Comparison of ENCODE assay signal across 9 mouse cellular contexts in the genomic region with DNA sequence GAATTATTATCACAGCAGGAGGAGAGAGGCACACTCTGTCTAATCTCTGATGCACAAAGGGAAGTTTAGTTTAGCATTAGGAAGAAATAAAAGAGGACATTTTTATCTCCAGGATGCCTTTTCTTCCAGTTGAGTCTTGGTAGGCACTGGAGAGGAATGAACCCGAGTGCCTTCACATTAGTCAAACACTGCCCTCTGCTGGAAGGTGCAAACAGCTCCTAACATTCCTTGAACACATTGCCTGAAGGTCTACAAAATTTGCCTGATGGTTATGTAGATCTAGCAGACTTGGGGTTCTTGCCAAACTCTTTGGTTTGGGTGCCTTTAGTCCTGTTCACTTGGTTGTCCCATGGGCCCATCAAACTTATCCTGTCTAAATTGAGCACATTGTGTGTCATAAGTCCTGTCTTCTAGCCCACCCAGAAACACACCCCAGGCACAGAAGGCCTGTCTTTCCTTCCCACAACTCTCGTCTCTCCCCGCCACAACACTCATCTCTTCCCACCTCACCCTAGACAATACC.
DNase-seq lines count a peak whose midpoint lies in the region; ATAC-seq lines count a peak whose summit lies in the region.
"Had no signal": no experiment of that assay in that cellular context is flagged by ENCODE, and none has a peak within 500 bp of the region (broad histone marks: within the 10 kb centered on the region; RNA-seq: fewer than 3 reads in every experiment).

No protein-coding gene starts in this region.

- no peak for ATAC-seq in hindbrain, embryonic 12.5 days (ENCODE audit: low FRiP score)

- H3K4me2 ChIP-seq in hindbrain, embryonic 12.5 days (replicated peaks) = no peak overlapping the region
- H3K4me2 ChIP-seq: neural tube, embryonic 13.5 days had no signal

- H3K9me3 ChIP-seq in heart, embryonic 10.5 days = no peaks in the 10 kb centered on the region
- H3K9me3 ChIP-seq in hindbrain, embryonic 12.5 days (replicated peaks) = no peaks in the 10 kb centered on the region
- H3K9me3 ChIP-seq: neural tube, embryonic 13.5 days had no signal

- DNase-seq in heart, adult 11 months = peak; percentile 90
- no peak for DNase-seq in heart, embryonic 10.5 days (ENCODE audit: low spot score)
- peak; percentile 31 for DNase-seq in CD4-positive helper T cell, adult 2 months (ENCODE audit: low read depth, low spot score)
- peak; percentile 70 for DNase-seq in adrenal gland, postnatal 14 days
- peak; percentile 69 to 79 for DNase-seq in kidney, postnatal 25 days
- DNase-seq in thymus, postnatal 25 days = peak; percentile 44
- DNase-seq in cerebellum, adult 8-10 months = no peak

- no peak overlapping the region for H3K4me3 ChIP-seq in heart, embryonic 10.5 days
- H3K4me3 ChIP-seq in hindbrain, embryonic 12.5 days = no peak overlapping the region
- H3K4me3 ChIP-seq: neural tube, embryonic 13.5 days had no signal

- no peak overlapping the region for H3K27ac ChIP-seq in heart, embryonic 10.5 days
- H3K27ac ChIP-seq in hindbrain, embryonic 12.5 days = no peak overlapping the region
- H3K27ac ChIP-seq: neural tube, embryonic 13.5 days had no signal

- H3K9ac ChIP-seq in hindbrain, embryonic 12.5 days = no peak overlapping the region
- H3K9ac ChIP-seq: neural tube, embryonic 13.5 days had no signal

- 69% methylated on average over 3 of the region's 3 CpGs for WGBS in heart, embryonic 10.5 days
- 76% methylated on average over 3 of the region's 3 CpGs for WGBS in hindbrain, embryonic 12.5 days

- no peaks in the 10 kb centered on the region for H3K27me3 ChIP-seq in heart, embryonic 10.5 days (ENCODE audit: insufficient read depth, poor library complexity, severe bottlenecking)
- no peaks in the 10 kb centered on the region for H3K27me3 ChIP-seq in hindbrain, embryonic 12.5 days
- H3K27me3 ChIP-seq: neural tube, embryonic 13.5 days had no signal

- no peaks in the 10 kb centered on the region for H3K36me3 ChIP-seq in heart, embryonic 10.5 days
- no peaks in the 10 kb centered on the region for H3K36me3 ChIP-seq in hindbrain, embryonic 12.5 days
- H3K36me3 ChIP-seq: neural tube, embryonic 13.5 days had no signal

- H3K4me1 ChIP-seq in heart, embryonic 10.5 days = no peaks in the 10 kb centered on the region
- H3K4me1 ChIP-seq in hindbrain, embryonic 12.5 days = no peaks in the 10 kb centered on the region
- H3K4me1 ChIP-seq: neural tube, embryonic 13.5 days had no signal

Comparison
In these comparisons a context has a peak if more than half of its experiments do, and no peak if none do; other contexts are left out.
1. DNase-seq: peak in heart, adult 11 months (single experiment), CD4-positive helper T cell, adult 2 months (single experiment), adrenal gland, postnatal 14 days (single experiment), kidney, postnatal 25 days (2 of 2) and thymus, postnatal 25 days (single experiment); none in heart, embryonic 10.5 days (single experiment) and cerebellum, adult 8-10 months (single experiment).